Mouse (Mus musculus): ENCODE measurements around the gene Ptprs. TPM values are rescaled to one million over a fixed set of nuclear protein-coding genes. Genes with fewer than 3 reads are reported as not detected.

The Ptprs gene
- polyA plus RNA-seq, 1 experiment from 2014 or later, result 82.5 TPM

GRCm38 (mm10) chr17:56373136-56374034, 102.9 kb downstream of the Ptprs start:
- WGBS, result 71% methylated on average over 17 of the region's 17 CpGs
- Histone ChIP-seq H3K27ac (replicated peaks; ENCODE audit: low read depth, low read length) (no peak overlapping the region), H3K4me1 (ENCODE audit: control insufficient read depth, insufficient read depth, low read length) (no peaks in the 10 kb centered on the region), H3K9me3 (ENCODE audit: control insufficient read depth, low read length) (no peaks in the 10 kb centered on the region), H3K36me3 (ENCODE audit: control insufficient read depth, insufficient read depth, low read length) (peaks cover 20% of the 10 kb centered on the region), H3K4me2 (ENCODE audit: low read depth, severe bottlenecking) (no peak overlapping the region), H3K9ac (ENCODE audit: low read length) (no peak overlapping the region; the same call in 1 of the 2 replicates), H3K27me3 (ENCODE audit: control insufficient read depth, insufficient read depth, low read length) (no peaks in the 10 kb centered on the region), H3K4me3 (ENCODE audit: low read depth, low read length) (no peak overlapping the region)
- DNase-seq (ENCODE audit: low spot score) (no peak), ATAC-seq (ENCODE audit: insufficient number of reproducible peaks, low FRiP score, low TSS enrichment, low read depth) (no peak)

GRCm38 (mm10) chr17:56372109-56372508, 104.2 kb downstream of the Ptprs start:
- Histone ChIP-seq H3K4me3 (ENCODE audit: low read depth, low read length) (no peak overlapping the region), H3K4me1 (ENCODE audit: control insufficient read depth, insufficient read depth, low read length) (no peaks in the 10 kb centered on the region), H3K9me3 (ENCODE audit: control insufficient read depth, low read length) (no peaks in the 10 kb centered on the region), H3K36me3 (ENCODE audit: control insufficient read depth, insufficient read depth, low read length) (peaks cover 14% of the 10 kb centered on the region), H3K27ac (replicated peaks; ENCODE audit: low read depth, low read length) (no peak overlapping the region), H3K4me2 (ENCODE audit: low read depth, severe bottlenecking) (no peak overlapping the region), H3K9ac (ENCODE audit: low read length) (no peak overlapping the region), H3K27me3 (ENCODE audit: control insufficient read depth, insufficient read depth, low read length) (no peaks in the 10 kb centered on the region)
- DNase-seq (ENCODE audit: low spot score), result no peak
- no peak for ATAC-seq (ENCODE audit: insufficient number of reproducible peaks, low FRiP score, low TSS enrichment, low read depth)
- WGBS, result 71% methylated on average over 4 of the region's 4 CpGs

- Histone ChIP-seq H3K4me3 (ENCODE audit: low read depth, low read length) (no peak overlapping the region), H3K4me2 (ENCODE audit: low read depth, severe bottlenecking) (no peak overlapping the region), H3K36me3 (ENCODE audit: control insufficient read depth, insufficient read depth, low read length) (peaks cover 11% of the 10 kb centered on the region), H3K9me3 (ENCODE audit: control insufficient read depth, low read length) (no peaks in the 10 kb centered on the region), H3K27ac (replicated peaks; ENCODE audit: low read depth, low read length) (no peak overlapping the region), H3K9ac (ENCODE audit: low read length) (no peak overlapping the region), H3K4me1 (ENCODE audit: control insufficient read depth, insufficient read depth, low read length) (no peaks in the 10 kb centered on the region), H3K27me3 (ENCODE audit: control insufficient read depth, insufficient read depth, low read length) (no peaks in the 10 kb centered on the region)
- DNase-seq (ENCODE audit: low spot score), result no peak
- WGBS, result 56% methylated on average over 15 of the region's 15 CpGs
- ATAC-seq (ENCODE audit: insufficient number of reproducible peaks, low FRiP score, low TSS enrichment, low read depth), result no peak
Observed at GRCm38 (mm10) chr17:56371029-56371660, 105.1 kb downstream of the Ptprs start.

- Histone ChIP-seq H3K36me3 (ENCODE audit: control insufficient read depth, insufficient read depth, low read length) (peaks cover 7% of the 10 kb centered on the region), H3K4me3 (ENCODE audit: low read depth, low read length) (no peak overlapping the region), H3K27me3 (ENCODE audit: control insufficient read depth, insufficient read depth, low read length) (no peaks in the 10 kb centered on the region), H3K4me1 (ENCODE audit: control insufficient read depth, insufficient read depth, low read length) (peaks cover 5% of the 10 kb centered on the region; the same call in 1 of the 2 replicates), H3K4me2 (ENCODE audit: low read depth, severe bottlenecking) (no peak overlapping the region), H3K9me3 (ENCODE audit: control insufficient read depth, low read length) (no peaks in the 10 kb centered on the region), H3K9ac (ENCODE audit: low read length) (no peak overlapping the region), H3K27ac (replicated peaks; ENCODE audit: low read depth, low read length) (no peak overlapping the region)
- 86% methylated on average over 3 of the region's 3 CpGs for WGBS
- ATAC-seq (ENCODE audit: insufficient number of reproducible peaks, low FRiP score, low TSS enrichment, low read depth) (no peak), DNase-seq (ENCODE audit: low spot score) (no peak)
Observed at GRCm38 (mm10) chr17:56370090-56370489, 106.2 kb downstream of the Ptprs start.

GRCm38 (mm10) chr17:56368291-56368790, 107.9 kb downstream of the Ptprs start:
- no peak overlapping the region for H3K9ac ChIP-seq (ENCODE audit: low read length)
- H3K4me2 ChIP-seq (ENCODE audit: low read depth, severe bottlenecking), result no peak overlapping the region
- ATAC-seq (ENCODE audit: insufficient number of reproducible peaks, low FRiP score, low TSS enrichment, low read depth) (no peak), DNase-seq (ENCODE audit: low spot score) (no peak)
- H3K4me1 ChIP-seq (ENCODE audit: control insufficient read depth, insufficient read depth, low read length), result peaks cover 5% of the 10 kb centered on the region; the same call in 1 of the 2 replicates
- no peak overlapping the region for H3K27ac ChIP-seq (replicated peaks; ENCODE audit: low read depth, low read length)
- no peaks in the 10 kb centered on the region for H3K27me3 ChIP-seq (ENCODE audit: control insufficient read depth, insufficient read depth, low read length)
- WGBS, result 90% methylated on average over 6 of the region's 6 CpGs
- no peak overlapping the region for H3K4me3 ChIP-seq (ENCODE audit: low read depth, low read length)
- H3K36me3 ChIP-seq (ENCODE audit: control insufficient read depth, insufficient read depth, low read length), result peaks cover 3% of the 10 kb centered on the region; the same call in 1 of the 2 replicates
- no peaks in the 10 kb centered on the region for H3K9me3 ChIP-seq (ENCODE audit: control insufficient read depth, low read length)

- no peaks in the 10 kb centered on the region for H3K9me3 ChIP-seq (ENCODE audit: control insufficient read depth, low read length)
- no peaks in the 10 kb centered on the region for H3K27me3 ChIP-seq (ENCODE audit: control insufficient read depth, insufficient read depth, low read length)
- H3K27ac ChIP-seq (replicated peaks; ENCODE audit: low read depth, low read length), result no peak overlapping the region
- H3K36me3 ChIP-seq (ENCODE audit: control insufficient read depth, insufficient read depth, low read length), result peaks cover 5% of the 10 kb centered on the region; the same call in 1 of the 2 replicates
- no peak for DNase-seq (ENCODE audit: low spot score)
- H3K9ac ChIP-seq (ENCODE audit: low read length), result no peak overlapping the region
- no peak overlapping the region for H3K4me3 ChIP-seq (ENCODE audit: low read depth, low read length)
- peaks cover 5% of the 10 kb centered on the region; the same call in 1 of the 2 replicates for H3K4me1 ChIP-seq (ENCODE audit: control insufficient read depth, insufficient read depth, low read length)
- no peak for ATAC-seq (ENCODE audit: insufficient number of reproducible peaks, low FRiP score, low TSS enrichment, low read depth)
- 67% methylated on average over 7 of the region's 7 CpGs for WGBS
- no peak overlapping the region for H3K4me2 ChIP-seq (ENCODE audit: low read depth, severe bottlenecking)
Observed at GRCm38 (mm10) chr17:56365791-56366673, 110.3 kb downstream of the Ptprs start.

Data from limb, embryonic 11.5 days (tissue).